ENCODE assay signal across 9 mouse cellular contexts in the genomic region with DNA sequence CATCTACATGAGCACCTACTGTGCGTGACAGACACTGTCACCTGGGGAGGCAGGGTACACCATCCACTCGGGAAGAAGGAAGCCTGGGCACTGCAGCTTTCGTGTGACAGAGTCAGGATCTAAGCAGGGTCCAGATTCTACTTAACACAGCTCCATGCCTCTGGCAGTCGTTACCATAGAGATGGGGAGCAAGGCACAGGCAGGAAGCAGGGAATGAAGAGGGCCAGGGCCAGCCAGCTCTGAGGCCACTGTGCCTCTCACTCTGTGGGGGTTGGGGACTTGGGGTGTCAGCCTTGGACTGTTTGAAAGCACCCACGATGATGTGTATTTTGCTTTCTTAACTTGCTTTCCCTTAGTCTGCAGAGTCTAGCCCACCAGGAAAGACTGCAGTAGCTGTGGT. TPM values are rescaled to one million over a fixed set of nuclear protein-coding genes. Genes with fewer than 3 reads are reported as not detected.
DNase-seq lines count a peak whose midpoint lies in the region; ATAC-seq lines count a peak whose summit lies in the region.
"Had no signal": no experiment of that assay in that cellular context is flagged by ENCODE, and none has a peak within 500 bp of the region (broad histone marks: within the 10 kb centered on the region; RNA-seq: fewer than 3 reads in every experiment).

No protein-coding gene starts in this region.

- H3K4me2 ChIP-seq in kidney, embryonic 15.5 days: peak overlapping the region; percentile 45
- no peak overlapping the region for H3K4me2 ChIP-seq in liver, embryonic 15.5 days

- peak; percentile 57 for ATAC-seq in kidney, embryonic 15.5 days (replicated peaks; ENCODE audit: low FRiP score)
- no peak for ATAC-seq in liver, embryonic 15.5 days (ENCODE audit: insufficient read depth)

- peak overlapping the region; percentile 88 for H3K27ac ChIP-seq in kidney, embryonic 15.5 days
- peak overlapping the region; percentile 65 for H3K27ac ChIP-seq in brown adipose tissue, adult 24 weeks (replicated peaks; ENCODE audit: low read depth, low read length)
- peak overlapping the region; percentile 42; the same call in 1 of the 2 replicates for H3K27ac ChIP-seq in hindbrain, embryonic 10.5 days
- peak overlapping the region; percentile 66 for H3K27ac ChIP-seq in liver, embryonic 15.5 days (replicated peaks)

- H3K9ac ChIP-seq in kidney, embryonic 15.5 days: no peak overlapping the region
- no peak overlapping the region for H3K9ac ChIP-seq in liver, embryonic 15.5 days

- no peaks in the 10 kb centered on the region for H3K9me3 ChIP-seq in kidney, embryonic 15.5 days (replicated peaks)
- no peaks in the 10 kb centered on the region for H3K9me3 ChIP-seq in hindbrain, embryonic 10.5 days
- H3K9me3 ChIP-seq in liver, embryonic 15.5 days (replicated peaks): no peaks in the 10 kb centered on the region

- DNase-seq in kidney, postnatal 36 days: no peak
- no peak for DNase-seq in hindbrain, embryonic 10.5 days (ENCODE audit: low spot score)
- no peak for DNase-seq in right cerebral cortex, adult 2 months (ENCODE audit: low spot score in 2 of 2)
- DNase-seq in layer of hippocampus, postnatal 10 days (ENCODE audit: low spot score in 2 of 2): no peak
- DNase-seq in Muller cell, postnatal 12 days (ENCODE audit: inconsistent ontology term): no peak
- DNase-seq: right cerebral cortex, postnatal 25 days had no signal

- no peaks in the 10 kb centered on the region for H3K27me3 ChIP-seq in kidney, embryonic 15.5 days
- H3K27me3 ChIP-seq in hindbrain, embryonic 10.5 days (ENCODE audit: insufficient read depth, poor library complexity, severe bottlenecking): no peaks in the 10 kb centered on the region
- H3K27me3 ChIP-seq in liver, embryonic 15.5 days: no peaks in the 10 kb centered on the region

- H3K4me3 ChIP-seq in kidney, embryonic 15.5 days (replicated peaks): no peak overlapping the region
- no peak overlapping the region for H3K4me3 ChIP-seq in brown adipose tissue, adult 24 weeks (ENCODE audit: insufficient read depth, low read depth, low read length)
- no peak overlapping the region for H3K4me3 ChIP-seq in hindbrain, embryonic 10.5 days
- H3K4me3 ChIP-seq in liver, embryonic 15.5 days (replicated peaks): no peak overlapping the region

- 37% methylated on average over 5 of the region's 5 CpGs for WGBS in kidney, embryonic 15.5 days
- 61% methylated on average over 5 of the region's 5 CpGs for WGBS in hindbrain, embryonic 10.5 days
- 80% methylated on average over 5 of the region's 5 CpGs for WGBS in liver, embryonic 15.5 days (ENCODE audit: insufficient replicate concordance)

- peaks cover 44% of the 10 kb centered on the region for H3K4me1 ChIP-seq in kidney, embryonic 15.5 days
- peaks cover 25% of the 10 kb centered on the region for H3K4me1 ChIP-seq in brown adipose tissue, adult 24 weeks (ENCODE audit: control insufficient read depth, insufficient read depth, insufficient read length, low read length)
- H3K4me1 ChIP-seq in hindbrain, embryonic 10.5 days (replicated peaks): peaks cover 13% of the 10 kb centered on the region
- peaks cover 12% of the 10 kb centered on the region for H3K4me1 ChIP-seq in liver, embryonic 15.5 days (replicated peaks)

- peaks cover 48% of the 10 kb centered on the region for H3K36me3 ChIP-seq in kidney, embryonic 15.5 days
- peaks cover 95% of the 10 kb centered on the region for H3K36me3 ChIP-seq in hindbrain, embryonic 10.5 days
- peaks cover 99% of the 10 kb centered on the region for H3K36me3 ChIP-seq in liver, embryonic 15.5 days (replicated peaks)

RNA-seq across cellular contexts. Expression of gene Prkab1, which starts 46.1 kb away (rescaled TPM):
- polyA plus RNA-seq in kidney, embryonic 15.5 days (2015; fragmentation: Nextera tagmentation; extraction: Ambion mirVana): 74.6 and 85.1 TPM in 2 replicates
- polyA plus RNA-seq in brown adipose tissue, adult 24 weeks (2012; ENCODE audit: insufficient read depth, insufficient read length, missing spikeins): 47.7 and 48.9 TPM in 2 replicates
- polyA plus RNA-seq in hindbrain, embryonic 10.5 days (2016; fragmentation: Nextera tagmentation; extraction: Ambion mirVana): 68.3 and 72.0 TPM in 2 replicates
- 89.4 and 101 TPM in 2 replicates for polyA plus RNA-seq in liver, embryonic 15.5 days (2015; fragmentation: Nextera tagmentation; extraction: Ambion mirVana)
- total RNA-seq in layer of hippocampus, postnatal 10 days (2021): 10 to 100 TPM; 22.8 to 26.9 TPM
